Mouse (Mus musculus) neural tube, embryonic 14.5 days (tissue): ENCODE measurements at regions not wholly inside any gene's neighbourhood (a gene's known extent, or its start where the extent isn't known, plus 50 kb on each side); places are given as distances from the start of the nearest gene placed in this dataset.

Experiments used
- ATAC-seq: fragments of 200-750 bp; cut with Nextera tagmentation; 2 replicates; pipeline ENCODE4 v1.8.0; 2017; ENCODE audit warnings: low read depth, mild to moderate bottlenecking, moderate TSS enrichment, moderate library complexity
- H3K27ac ChIP-seq: fragments of 300-500 bp; sonication (generic); 2 replicates; pipeline ENCODE4 v1.5.1; 2014; ENCODE audit warnings: low read depth, mild to moderate bottlenecking, control low read depth, low read length, moderate library complexity, mixed read lengths
- H3K27me3 ChIP-seq: fragments of 300-500 bp; sonication (generic); 2 replicates; pipeline ENCODE4 v1.6.1; 2014; ENCODE audit warnings: low read length; ENCODE audit not compliant: control insufficient read depth, insufficient read depth
- H3K36me3 ChIP-seq: fragments of 300-500 bp; sonication (generic); 2 replicates; pipeline ENCODE4 v1.6.1; 2014; ENCODE audit warnings: low read length, mixed read lengths; ENCODE audit not compliant: control insufficient read depth, insufficient read depth
- H3K4me1 ChIP-seq: fragments of 300-500 bp; sonication (generic); 2 replicates; pipeline ENCODE4 v1.6.1; 2014; ENCODE audit warnings: low read length; ENCODE audit not compliant: control insufficient read depth, insufficient read depth
- H3K4me2 ChIP-seq: fragments of 300-500 bp; sonication (generic); 2 replicates; pipeline ENCODE4 v1.6.1; 2014; ENCODE audit warnings: mild to moderate bottlenecking, low read depth, low read length, control low read depth
- H3K4me3 ChIP-seq: fragments of 300-500 bp; sonication (generic); 2 replicates; pipeline ENCODE4 v1.5.1; 2014; ENCODE audit warnings: low read depth, low read length, control low read depth, mixed read lengths
- H3K9ac ChIP-seq: fragments of 300-500 bp; sonication (generic); replicated peaks from 2 replicates; pipeline ENCODE4 v1.6.1; 2014; ENCODE audit warnings: low read depth, mild to moderate bottlenecking, control low read depth, low read length, mixed read lengths
- H3K9me3 ChIP-seq: fragments of 300-500 bp; sonication (generic); 2 replicates; pipeline ENCODE4 v1.6.1; 2016; ENCODE audit warnings: low read length; ENCODE audit not compliant: control insufficient read depth
- WGBS: fragments of 180-500 bp; shearing (Covaris S2); extraction: QIAGEN DNeasy Blood & Tissue Kit; methylation state at CpG from one replicate; pipeline ENCODE4 v1.1.7; 2014; 5-methylcytosine and 5-hydroxymethylcytosine counted together

DNA sequence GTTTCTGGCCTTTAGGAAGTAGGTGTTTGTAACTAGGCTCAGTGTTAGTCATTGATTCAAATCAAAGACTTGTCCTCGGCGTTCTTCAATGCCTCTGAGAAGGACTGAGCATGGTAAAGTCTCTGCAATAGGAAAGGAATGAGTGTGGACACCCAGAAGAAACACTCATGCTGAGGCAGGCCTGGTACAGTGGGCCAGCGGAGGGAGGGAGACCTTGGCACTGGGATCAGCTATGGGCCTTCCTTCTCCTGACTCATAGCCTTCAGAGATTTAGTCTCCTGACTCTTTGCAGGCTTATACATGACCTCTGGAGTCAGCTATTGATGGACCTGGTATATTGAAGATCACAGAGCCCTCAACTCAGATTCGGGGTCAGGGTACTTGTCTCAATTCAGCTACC, 132.8 kb upstream of the Gas1 start:
- no peak overlapping the region for H3K9ac ChIP-seq
- H3K36me3 ChIP-seq, result no peaks in the 10 kb centered on the region
- ATAC-seq, result no peak
- H3K4me3 ChIP-seq, result no peak overlapping the region
- no peak overlapping the region for H3K27ac ChIP-seq
- no peaks in the 10 kb centered on the region for H3K27me3 ChIP-seq
- no peak overlapping the region for H3K4me2 ChIP-seq
- WGBS, result 96% methylated on average over 4 of the region's 4 CpGs
- no peaks in the 10 kb centered on the region for H3K9me3 ChIP-seq
- H3K4me1 ChIP-seq, result peaks cover 5% of the 10 kb centered on the region; the same call in 1 of the 2 replicates

DNA sequence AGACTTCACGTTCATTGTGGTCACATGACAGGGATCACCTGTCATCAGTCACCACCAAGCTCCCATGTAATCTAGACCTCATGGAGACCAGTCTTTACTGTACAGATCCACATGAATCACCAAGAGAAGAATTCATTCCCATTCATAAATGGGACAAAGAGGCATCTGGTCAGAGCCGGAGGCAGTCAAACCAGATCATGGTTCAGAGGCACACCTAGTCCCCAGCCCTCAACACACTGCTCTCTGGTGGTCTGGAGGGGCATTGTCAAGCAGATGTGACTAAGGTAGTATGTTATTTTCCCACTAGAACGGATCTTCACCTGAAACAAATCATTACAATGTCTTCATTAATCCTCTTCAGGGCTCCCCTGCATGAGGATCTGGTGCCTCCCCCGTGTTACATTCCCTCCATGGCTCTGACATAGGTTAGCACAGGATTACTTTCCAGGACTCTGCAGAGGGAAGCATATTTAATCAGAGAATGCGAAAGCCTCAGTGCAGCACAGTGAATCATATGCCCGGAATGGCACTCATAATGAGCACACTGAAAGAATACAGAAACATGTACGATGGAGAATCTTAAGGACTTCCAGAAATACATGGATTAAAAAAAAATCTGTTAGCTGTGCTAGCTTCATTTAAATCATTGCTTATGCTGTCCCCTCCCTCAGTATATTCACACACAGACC, 135.4 kb upstream of the Gas1 start:
- H3K4me2 ChIP-seq, result no peak overlapping the region
- H3K9me3 ChIP-seq, result no peaks in the 10 kb centered on the region
- no peak overlapping the region for H3K9ac ChIP-seq
- 75% methylated on average over 7 of the region's 7 CpGs for WGBS
- no peak for ATAC-seq
- H3K36me3 ChIP-seq, result no peaks in the 10 kb centered on the region
- H3K27me3 ChIP-seq, result no peaks in the 10 kb centered on the region
- H3K4me1 ChIP-seq, result peaks cover 5% of the 10 kb centered on the region; the same call in 1 of the 2 replicates
- no peak overlapping the region for H3K27ac ChIP-seq
- no peak overlapping the region for H3K4me3 ChIP-seq

DNA sequence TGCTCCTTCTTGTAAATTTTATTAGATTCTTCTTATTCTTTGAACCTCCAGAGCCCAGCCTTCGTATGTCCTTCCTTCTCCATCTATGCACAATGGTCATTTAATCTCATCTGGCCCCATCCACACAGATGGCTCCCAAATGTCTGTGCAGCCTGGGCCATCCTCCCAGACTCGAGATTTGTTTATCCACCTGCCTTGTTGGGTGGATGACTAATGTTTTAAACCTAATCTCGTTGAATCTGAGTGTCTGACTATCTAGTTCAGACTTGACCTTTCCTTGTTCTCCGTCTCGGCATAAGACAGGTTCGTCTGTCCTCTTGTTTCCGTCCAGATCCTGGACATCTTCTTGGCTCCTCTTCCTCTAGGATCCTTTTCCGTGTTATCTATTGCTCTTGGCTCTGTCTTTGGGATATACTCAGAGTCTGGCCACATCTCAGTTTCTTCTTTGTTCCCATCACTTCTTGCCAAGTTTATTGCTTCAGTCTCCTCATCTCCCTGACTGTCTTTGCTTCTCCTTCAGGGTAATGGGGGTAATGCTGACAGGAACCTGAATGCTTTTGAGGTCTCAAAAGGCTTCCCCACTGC, 141.4 kb upstream of the Gas1 start:
- ATAC-seq, result no peak
- no peaks in the 10 kb centered on the region for H3K9me3 ChIP-seq
- H3K9ac ChIP-seq, result no peak overlapping the region
- 80% methylated on average over 8 of the region's 8 CpGs for WGBS
- H3K4me2 ChIP-seq, result no peak overlapping the region
- no peaks in the 10 kb centered on the region for H3K27me3 ChIP-seq
- H3K4me1 ChIP-seq, result no peaks in the 10 kb centered on the region
- no peak overlapping the region for H3K4me3 ChIP-seq
- H3K36me3 ChIP-seq, result no peaks in the 10 kb centered on the region
- H3K27ac ChIP-seq, result no peak overlapping the region

DNA sequence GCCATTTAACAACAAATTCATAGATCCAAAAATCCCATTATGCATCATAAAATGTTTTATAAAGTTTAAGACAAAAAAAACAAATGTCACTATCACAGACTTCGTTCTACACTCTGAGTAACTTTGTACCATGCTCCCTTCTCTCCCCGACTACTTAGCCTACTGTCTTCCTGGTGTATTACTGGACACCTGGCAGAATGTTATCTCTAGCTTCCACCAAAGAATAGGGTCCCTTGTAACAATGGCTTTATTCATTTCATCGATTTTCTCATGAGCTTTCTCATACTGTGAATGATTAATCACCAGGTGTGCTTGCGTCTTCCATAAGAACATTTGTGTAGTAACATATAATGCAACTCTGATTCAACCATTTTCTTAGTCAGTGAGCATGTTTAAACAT, 142.1 kb upstream of the Gas1 start:
- no peak for ATAC-seq
- Histone ChIP-seq H3K36me3 (no peaks in the 10 kb centered on the region), H3K27me3 (no peaks in the 10 kb centered on the region), H3K27ac (no peak overlapping the region), H3K4me3 (no peak overlapping the region), H3K4me2 (no peak overlapping the region), H3K9ac (no peak overlapping the region), H3K4me1 (no peaks in the 10 kb centered on the region), H3K9me3 (no peaks in the 10 kb centered on the region)
- WGBS, result 85% methylated on average over 4 of the region's 4 CpGs

DNA sequence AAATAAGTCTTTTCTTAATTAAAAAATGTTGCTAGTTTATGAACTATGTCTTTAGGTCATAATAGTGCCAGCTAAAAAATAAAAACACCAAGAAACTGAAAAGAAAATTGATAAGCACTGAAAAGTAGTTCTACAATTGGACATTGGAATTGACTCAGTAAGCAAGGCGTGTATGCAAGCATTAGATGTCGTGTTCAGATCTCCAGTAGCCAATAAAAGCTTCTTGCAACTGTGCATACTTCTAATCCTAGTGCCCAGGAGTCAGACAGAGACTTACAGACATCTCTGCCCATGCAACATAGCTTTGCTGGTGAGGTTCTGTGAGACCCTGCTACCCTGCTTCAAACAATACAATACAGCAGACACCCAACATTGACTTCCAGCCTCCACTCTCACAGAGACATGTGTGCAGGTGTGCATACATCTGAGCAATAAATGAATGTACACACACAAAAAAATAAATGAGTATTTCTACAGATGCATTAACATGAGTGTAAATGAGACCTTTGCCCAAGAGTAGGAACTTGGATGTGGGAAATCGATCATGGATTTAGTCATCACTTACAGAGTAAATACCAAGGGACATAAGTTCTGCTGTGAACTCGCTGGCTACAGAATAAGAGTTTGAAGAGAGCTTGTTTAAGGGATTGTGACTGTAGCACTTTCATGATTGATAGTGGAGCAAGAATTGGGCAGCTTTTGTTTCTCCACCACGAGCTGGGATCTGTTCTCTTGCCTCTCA, 142.9 kb upstream of the Gas1 start:
- 64% methylated on average over 5 of the region's 5 CpGs for WGBS
- H3K4me3 ChIP-seq, result no peak overlapping the region
- H3K9ac ChIP-seq, result no peak overlapping the region
- H3K9me3 ChIP-seq, result no peaks in the 10 kb centered on the region
- no peaks in the 10 kb centered on the region for H3K27me3 ChIP-seq
- H3K36me3 ChIP-seq, result no peaks in the 10 kb centered on the region
- ATAC-seq, result no peak
- H3K4me1 ChIP-seq, result no peaks in the 10 kb centered on the region
- H3K27ac ChIP-seq, result no peak overlapping the region
- no peak overlapping the region for H3K4me2 ChIP-seq

DNA sequence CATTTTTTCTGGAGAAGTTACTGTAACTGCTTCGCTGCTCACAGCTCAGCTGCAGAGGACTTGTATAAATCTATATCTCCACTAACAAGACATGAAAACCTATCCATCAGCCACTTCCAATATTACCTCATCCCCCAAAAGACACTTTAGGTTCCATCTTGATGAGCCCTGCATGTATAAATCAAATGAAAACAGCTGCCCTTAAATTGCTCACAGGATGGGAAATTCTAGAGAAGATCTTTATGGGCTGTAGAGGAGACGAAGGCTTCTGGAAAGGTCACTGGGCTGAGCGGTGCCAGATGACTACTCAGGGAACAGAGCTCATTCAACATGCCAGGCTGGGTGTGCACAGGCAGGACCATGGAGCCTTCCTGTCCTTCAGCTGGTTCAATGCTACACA, 145.4 kb upstream of the Gas1 start:
- Histone ChIP-seq H3K4me1 (no peaks in the 10 kb centered on the region), H3K36me3 (no peaks in the 10 kb centered on the region), H3K4me2 (no peak overlapping the region), H3K9ac (no peak overlapping the region), H3K4me3 (no peak overlapping the region), H3K9me3 (no peaks in the 10 kb centered on the region), H3K27ac (no peak overlapping the region), H3K27me3 (no peaks in the 10 kb centered on the region)
- 55% methylated on average over 3 of the region's 3 CpGs for WGBS
- ATAC-seq, result peak; percentile 46; the same call in 1 of the 2 replicates

DNA sequence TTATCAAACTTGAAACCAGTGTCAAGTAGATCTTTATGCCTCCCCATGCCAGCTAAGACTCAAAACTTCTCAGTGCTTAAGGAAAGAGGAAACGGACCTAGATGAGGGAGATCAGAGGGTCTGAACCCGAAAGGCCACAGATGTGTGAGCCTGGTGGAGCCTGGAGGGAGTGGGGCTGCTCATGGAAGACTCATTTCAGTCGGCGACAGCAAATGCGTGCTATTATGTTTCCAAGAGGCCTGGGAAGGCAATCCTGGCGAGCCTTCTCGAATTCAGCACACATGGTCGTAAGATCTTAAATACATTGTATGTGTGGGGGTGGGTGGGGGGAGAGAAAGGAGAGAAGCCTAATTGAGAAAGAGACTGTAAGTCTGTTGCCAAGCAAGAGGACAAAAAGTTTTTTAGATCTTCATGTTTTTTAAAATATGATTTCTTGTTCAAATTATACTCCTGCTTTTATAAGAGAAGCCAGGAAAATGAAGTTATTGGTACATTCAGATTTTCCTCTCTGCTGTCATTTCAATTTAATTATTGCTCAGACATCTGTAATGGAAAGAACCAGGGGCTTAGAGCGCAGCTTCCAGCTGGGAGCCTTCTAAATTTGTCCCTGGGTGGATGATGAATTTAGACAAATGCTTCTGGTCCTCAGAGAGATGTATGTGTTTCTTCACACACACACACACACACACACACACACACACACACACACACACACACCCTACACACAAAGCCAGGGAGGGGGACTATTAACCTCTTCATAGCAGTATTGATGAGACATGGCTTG, 153.5 kb upstream of the Gas1 start:
- no peaks in the 10 kb centered on the region for H3K36me3 ChIP-seq
- H3K27me3 ChIP-seq, result no peaks in the 10 kb centered on the region
- 69% methylated on average over 9 of the region's 9 CpGs for WGBS
- H3K4me2 ChIP-seq, result no peak overlapping the region
- H3K9ac ChIP-seq, result no peak overlapping the region
- H3K4me3 ChIP-seq, result no peak overlapping the region
- no peaks in the 10 kb centered on the region for H3K4me1 ChIP-seq
- H3K27ac ChIP-seq, result no peak overlapping the region
- no peaks in the 10 kb centered on the region for H3K9me3 ChIP-seq
- ATAC-seq, result no peak

DNA sequence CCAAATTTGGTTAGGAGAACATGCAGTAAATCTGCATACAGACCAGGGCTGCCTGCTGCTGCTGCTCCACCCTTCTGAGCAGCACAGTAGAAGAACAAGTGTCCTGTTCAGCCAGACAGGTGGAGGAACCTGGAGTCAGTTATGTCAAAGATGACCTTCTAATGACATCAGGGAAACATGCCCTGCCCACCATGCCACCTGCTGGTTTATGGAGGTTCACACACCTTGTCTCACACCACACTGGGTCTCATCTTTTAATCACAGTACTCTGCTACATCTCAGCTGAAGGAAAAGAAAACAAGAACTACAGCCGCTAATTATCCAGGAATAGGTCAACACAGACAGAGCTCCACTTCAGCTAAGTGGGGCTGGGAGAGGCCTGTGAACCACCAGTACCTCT, 159.0 kb upstream of the Gas1 start:
- H3K9ac ChIP-seq, result no peak overlapping the region
- no peaks in the 10 kb centered on the region for H3K27me3 ChIP-seq
- WGBS, result 66% methylated on average over 1 of the region's 1 CpGs
- H3K9me3 ChIP-seq, result no peaks in the 10 kb centered on the region
- H3K27ac ChIP-seq, result no peak overlapping the region
- H3K4me1 ChIP-seq, result no peaks in the 10 kb centered on the region
- H3K4me3 ChIP-seq, result no peak overlapping the region
- no peaks in the 10 kb centered on the region for H3K36me3 ChIP-seq
- H3K4me2 ChIP-seq, result no peak overlapping the region
- no peak for ATAC-seq
